Mouse (Mus musculus) liver, adult 2 months (tissue): ENCODE results near the gene Gm19426.

Source experiments
- CTCF ChIP-seq: fragments of 200-500 bp; IDR thresholded peaks from 2 replicates; pipeline ENCODE4 v1.5.1; 2011; ENCODE audit warnings: low read depth, low read length, control low read depth
- POLR2A ChIP-seq: fragments of 200-500 bp; IDR thresholded peaks from 2 replicates; pipeline ENCODE4 v1.6.1; 2011; ENCODE audit warnings: low read length, control low read depth; ENCODE audit not compliant: insufficient read depth; ENCODE audit errors: extremely low read depth

DNA sequence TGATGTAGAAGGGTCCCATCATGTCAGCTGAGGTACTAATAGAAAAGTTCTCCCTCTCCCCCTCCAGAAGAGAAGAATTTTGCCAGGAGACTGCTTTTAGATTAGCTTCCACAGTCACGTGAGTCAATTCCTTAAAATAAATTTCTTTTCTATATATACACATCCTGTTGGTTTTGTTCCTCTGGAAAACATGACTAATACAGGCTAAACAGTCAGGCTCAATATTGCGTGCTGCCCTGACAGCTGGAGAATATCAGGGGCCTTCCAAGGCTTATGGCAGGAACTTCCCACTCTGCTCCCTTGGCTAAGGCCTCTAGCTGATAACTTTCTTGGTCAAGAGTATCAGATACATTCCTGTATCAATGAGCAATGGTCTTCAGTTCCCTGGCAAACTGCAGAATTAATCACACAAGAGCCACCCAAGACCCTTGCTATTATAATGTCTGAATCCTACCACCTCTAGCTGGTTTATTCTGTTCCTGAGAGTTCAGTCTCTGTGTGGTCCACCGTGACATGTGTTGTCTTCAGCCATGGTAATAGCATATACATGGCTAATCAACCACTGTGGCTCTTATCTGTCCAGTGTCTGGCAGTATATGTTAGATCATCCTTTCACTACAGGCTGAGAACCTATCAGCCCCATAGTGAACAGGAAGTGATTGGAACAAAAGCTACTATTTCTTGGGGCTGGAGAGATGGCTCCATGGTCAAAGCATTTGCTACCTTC, 40.5 kb upstream of the Gm19426 start:
- TF ChIP-seq POLR2A (no peak), CTCF (no peak)
